Mouse (Mus musculus) cerebellum, postnatal 14 days (tissue): Measurements from ENCODE around the gene Gkn3.

ENCODE experiments used
- DNase-seq, 2 experiments: peaks; one replicate each; pipeline ENCODE4 v3.0.0; 2021; ENCODE audit warnings: mixed read lengths in 2 of 2

The Gkn3 gene

DNA sequence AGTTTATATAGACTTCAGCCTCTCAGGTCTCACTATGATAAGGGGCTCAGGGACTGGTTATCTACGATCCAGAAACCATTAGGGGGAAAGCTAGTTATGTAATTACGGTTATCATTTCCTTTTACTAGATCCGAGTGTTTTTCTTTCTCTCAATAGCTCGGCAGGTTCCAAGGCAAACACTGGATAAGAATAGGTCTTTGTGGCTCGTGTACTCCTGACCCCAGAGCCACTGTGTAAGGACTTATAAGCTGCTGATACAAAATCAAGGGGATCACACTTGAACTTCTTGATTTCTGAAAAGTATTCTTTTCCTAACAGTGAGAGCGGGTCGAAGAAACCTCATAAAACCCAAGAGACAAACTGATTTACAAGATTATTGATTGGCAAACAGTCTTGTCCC lies at the start of gene Gkn3:
TSS of gene Gkn3 (minus strand) at position 59 of the 400 bp plus-strand sequence.
- no peak for DNase-seq

DNA sequence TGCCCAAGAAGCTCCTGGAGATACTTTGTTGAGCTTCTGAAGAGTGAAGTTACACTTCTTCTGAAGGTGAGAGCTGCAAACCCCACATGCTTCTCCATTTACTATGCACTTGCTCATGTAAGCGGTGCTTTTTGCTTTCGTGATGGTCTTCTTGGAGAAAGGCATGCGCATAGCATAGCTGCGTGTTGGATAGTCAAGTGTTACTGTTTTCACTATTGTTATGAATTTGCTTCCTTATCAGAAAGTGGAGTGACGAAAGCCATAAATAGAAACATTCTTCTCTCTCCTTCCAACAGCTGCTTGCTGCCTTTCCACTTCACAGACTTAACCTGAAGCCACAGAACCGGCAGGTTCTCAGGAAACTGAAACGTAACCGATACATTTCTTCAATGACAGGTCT lies 48.0 kb upstream of the Gkn3 start:
- no peak for DNase-seq

DNA sequence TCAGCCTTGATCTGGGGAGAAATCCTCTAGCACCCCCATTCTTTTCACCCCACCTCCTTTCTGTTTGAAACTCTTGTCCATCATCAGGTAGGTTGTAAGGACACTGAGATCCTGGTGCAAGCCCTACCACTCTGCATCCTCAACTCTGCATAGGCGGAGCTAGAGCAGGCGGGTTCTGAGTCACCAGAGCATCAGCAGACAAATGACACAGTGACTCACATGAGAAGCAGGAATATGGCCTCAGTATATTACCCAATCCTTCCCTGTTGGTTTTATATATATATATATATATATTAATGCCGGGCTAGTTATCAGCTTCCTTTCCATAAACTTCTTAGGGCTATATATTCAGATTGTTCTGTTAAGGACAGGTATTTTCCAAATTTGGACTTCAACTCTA lies 47.1 kb upstream of the Gkn3 start:
- no peak for DNase-seq

DNA sequence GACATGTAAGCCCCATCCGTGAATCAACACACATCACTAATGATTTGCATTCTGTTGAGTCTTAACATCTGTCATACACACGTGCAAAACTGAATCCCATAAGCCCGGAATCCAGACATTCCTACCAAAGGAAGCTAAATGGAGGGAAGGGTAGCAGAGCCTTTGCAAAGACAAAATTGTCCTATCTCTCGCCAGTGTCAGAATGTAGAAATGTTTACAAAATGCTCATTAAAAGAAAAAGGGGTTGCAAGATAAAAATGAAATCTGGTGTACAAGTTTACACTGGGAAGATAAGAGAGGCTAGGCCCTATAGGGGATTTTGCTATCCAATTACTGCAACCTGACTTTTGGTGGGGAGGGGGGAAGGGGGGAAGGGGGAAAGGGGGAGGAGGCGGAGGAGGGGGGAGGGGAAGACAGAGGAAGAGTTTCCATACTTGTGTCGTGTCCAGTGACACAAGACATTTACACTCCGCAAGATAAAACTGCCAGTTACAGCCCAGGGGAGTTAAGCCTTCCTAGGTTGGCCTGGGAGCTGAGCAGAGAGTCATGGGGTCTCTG lies 39.8 kb upstream of the Gkn3 start, which contains the start of gene Bmp10:
TSS of gene Bmp10 (plus strand) at position 508 of the 558 bp plus-strand sequence.
- DNase-seq, result no peak

DNA sequence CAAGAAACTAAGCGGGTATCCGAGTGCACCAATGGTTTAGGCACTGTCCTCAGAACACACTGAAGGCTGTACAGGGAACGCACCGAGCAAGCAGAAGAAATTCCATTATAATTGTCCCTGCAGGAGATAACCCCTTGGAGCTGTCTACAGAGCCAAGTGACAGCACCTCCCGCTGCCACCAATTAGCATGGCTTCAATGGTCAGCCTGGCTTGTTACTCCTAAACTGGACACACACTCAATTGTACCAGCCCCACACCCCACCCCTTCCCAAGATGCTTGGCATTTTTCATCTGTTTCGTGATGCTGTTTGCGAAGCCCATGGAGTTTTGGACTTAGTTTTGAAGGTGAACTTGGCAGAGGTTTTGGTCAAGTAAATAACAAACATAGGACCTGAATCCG lies 38.9 kb upstream of the Gkn3 start:
- peak; percentile 22 to 24 for DNase-seq

DNA sequence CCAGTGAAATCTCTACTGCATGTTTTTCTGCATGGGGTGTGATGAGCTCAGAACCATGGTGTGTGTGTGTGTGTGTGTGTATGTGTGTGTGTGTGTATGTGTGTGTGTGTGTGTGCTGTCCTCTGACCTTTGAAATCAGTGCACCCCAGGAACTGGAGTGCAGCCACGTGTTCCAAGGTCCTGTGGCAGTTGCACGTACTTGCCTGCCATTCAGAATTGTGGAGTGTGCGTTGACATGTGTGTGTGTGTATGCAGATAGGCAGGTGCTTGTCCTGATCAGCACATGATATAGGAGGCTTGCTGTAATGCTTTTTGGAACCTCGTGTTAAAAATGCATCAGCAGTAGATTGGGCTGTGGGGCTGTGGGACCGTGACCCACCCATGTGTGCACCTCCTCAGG lies 38.2 kb upstream of the Gkn3 start:
- DNase-seq, result peak in 1 of 2 experiments; percentile 14

DNA sequence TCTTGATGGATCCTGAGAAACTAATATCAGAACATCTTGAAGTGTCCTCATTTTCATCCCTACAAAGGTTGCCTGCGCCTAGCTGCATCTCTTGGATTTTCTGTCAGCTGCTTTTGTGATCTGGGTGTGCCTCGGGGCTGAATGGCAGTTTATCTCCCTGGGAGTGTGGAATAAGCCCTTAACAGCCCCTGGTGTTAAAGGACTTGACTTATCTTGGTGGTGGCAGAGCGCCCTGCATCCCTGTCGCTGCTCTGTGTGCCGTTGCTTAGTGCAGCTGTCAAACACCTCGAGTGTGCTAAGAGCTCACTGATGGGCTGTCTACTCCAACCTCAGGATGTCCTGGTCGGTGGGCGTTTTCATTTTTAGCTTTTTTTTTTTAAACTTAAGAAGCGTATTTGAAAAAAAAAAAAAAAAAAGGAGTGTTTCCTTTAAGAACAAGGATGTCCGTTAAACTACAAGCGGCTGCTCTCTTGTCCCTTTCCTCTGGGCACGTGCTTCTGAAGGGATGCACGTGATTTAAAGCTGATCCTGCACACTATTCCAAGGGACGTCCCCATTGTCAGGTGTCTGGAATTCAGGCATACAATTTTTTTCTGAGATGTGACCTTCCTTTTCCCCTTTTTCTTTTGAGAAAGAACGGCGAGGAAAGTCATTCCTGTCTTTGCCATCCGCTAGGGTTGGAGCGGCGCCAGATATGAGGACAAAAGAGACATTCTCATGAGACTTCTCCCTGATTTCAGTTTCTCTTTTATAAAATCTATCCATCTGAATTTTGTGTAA lies 35.5 kb upstream of the Gkn3 start:
- DNase-seq, result peak; percentile 53 to 76

DNA sequence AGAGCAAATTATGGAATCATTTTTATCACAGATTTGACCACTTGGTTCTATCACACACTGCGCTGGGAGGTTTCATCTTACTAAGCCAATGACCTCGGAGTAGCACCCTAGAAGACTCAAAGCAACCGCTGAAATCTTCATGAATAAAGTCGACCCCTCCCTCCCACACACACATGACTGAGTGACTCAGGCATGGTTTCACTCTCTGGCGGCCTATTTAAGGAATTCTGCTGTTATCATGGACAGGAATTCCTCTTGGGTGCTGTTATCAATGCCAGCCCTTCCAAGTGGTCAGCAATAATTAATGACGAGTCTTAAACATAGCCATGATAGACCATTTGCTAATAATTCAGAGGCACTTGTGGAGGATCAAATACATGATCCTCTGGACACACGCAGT lies 33.6 kb upstream of the Gkn3 start:
- no peak for DNase-seq

DNA sequence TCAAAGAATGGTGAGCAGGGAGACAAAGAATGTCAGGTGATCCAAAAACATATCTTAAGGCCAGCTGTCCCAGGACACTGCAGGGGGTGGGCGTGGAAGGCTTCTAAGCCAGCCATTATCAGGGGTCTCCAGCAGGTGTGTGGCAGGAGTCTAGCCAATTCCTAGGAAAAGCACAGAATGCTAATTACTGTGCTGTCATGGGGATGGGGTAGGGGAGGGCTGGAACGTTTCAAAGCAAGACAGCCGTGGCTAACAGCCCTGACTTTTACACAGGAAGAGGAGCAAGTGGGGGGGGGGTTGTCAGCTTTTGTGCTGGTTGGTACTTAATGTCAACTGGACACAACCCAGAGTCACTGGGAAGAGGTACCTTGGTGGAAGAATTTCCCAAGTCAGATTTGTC lies 23.3 kb upstream of the Gkn3 start:
- no peak for DNase-seq

DNA sequence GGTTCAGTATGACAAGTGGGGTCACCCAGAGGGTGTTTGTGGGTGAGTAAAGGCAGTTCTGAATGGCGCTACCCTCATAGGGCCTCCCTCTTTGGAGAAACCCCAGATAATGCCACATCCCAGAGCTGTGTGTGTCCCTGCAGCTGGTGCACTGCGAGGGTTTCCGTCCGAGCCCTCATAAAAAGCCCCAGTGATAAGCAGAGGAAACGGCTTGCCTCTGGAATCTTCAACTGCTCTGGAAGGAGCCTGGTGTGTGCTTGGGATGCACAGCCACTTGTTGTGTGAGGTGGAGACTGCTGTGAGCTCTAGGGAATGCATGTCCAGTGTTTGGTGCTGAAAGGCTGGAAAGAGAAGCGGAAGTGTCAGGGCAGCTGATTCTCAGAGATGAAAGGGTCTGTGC lies 12.7 kb upstream of the Gkn3 start:
- DNase-seq, result no peak

DNA sequence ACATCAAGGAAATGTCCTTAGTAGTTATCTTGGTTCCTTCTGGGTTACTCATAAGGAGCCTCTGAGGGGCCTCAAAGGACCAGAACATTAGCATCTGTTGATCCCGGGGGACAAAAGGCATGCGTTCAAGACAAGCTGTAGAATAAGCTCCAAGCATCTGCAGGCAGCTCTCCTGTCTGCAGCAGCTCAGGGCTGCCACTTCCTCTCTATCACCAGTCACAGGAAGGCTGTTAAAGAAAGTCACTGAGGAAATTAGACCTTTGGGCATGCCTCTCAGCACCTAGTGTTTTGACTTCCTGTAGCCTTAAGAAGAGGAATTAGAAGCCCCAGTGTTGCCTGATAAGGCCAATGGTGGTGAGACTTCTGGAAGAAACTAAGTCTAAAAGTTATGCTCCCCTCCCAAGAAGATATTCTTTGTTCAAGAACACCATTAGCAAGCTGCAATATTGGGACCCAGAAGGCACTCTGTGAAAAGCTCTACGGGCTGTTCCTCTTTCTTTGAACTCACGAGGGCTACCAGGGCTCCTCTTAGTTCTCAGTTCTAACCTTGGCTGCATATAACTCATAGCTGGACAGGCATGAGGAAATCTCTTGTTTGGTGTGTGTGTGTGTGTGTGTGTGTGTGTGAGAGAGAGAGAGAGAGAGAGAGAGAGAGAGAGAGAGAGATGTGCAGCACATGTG lies 11.3 kb upstream of the Gkn3 start:
- DNase-seq, result no peak

DNA sequence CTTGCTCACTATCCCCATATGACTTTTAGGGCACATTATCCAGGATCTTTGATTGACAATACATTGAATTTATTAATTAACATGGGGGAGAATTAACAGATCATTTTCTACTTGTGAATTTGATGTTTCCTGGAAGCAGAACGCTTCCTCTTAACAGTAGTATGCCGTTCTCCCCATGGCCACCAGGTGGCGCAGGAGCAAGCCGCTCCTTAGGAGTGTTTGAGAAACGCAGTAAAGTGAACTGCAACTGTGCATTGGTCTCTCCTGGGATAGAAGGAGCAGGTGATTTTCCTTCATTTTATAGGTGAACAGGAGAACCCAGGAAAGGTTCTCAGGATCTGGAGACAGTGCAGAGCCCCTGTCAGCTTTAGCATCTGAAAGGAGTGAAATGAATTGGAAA lies 10.4 kb upstream of the Gkn3 start:
- peak; percentile 82 to 89 for DNase-seq

DNA sequence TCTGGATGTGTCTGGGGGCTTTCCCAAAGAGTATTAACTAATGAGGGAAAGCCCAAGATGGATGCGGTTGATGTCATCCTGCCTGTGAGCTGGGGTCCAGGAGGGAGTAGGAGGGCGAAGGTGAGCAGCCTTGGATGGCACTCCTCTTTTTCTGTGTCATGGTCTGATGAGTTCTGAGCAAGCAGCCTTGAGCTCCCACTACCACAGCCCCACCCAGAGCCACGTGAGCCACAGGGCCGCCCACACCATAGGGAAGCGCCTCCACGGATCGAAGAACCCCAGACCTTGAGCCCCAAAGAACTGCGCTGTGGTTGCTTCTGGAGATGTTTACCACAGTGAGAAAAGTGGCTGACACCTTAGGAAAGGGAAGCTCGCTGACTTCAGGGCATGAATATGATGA lies 6.0 kb upstream of the Gkn3 start:
- no peak for DNase-seq

DNA sequence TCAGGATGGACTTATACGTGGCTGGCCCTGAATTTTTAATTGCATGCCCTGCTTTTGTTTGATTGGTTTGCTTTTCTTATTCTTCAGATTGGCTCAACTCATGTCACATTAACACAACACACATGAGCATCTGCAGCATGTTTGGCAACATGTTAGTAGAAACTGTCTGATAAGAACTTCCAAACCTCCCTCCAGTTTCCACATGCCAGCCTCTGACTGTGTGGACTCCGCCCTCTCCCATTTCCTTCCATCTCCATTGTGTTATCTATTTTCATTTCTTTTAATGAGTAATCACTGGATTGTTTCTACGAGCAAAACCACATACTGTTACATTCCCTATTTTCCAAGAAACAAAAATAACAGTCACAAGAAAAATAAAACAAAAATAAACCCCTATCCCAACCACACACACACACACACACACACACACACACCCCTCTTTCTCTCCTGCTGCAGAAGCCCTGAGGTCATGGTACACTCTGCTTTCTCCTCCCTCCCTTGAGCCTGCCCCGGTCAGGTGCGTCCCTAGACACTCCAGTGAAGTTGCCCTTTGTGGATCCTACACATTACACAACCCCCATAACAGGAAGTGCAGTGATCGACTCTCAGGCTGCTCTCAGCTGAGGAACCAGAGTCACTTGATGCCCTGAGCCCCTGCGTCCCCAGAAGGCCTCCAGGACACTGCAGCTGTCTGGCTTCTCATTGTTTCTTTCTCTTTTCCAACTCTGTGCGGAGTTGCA lies 4.9 kb upstream of the Gkn3 start:
- DNase-seq, result no peak

DNA sequence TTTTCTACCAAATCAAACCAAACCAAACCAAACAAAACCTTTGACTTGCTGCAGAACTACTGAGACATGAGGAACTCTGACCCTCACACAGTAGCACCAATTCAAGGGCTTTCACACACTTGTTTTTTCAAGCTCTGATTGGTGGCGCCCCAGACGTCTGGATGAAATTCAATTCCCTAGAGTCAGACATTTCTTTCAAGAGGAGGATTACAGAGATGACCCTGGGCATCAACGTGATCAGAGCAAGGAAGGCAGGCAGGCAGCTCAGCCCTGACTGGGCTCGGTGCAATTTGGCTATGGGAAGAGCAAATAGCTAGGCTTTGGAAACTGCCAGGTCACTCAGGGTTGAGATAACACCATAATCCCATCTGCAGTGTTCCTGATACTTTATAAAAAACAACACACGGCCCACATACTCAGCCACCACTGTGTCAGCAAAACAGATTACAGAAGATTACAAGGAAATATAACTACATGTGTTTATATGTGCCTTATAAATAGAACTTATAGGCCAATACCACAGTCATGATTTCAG lies 787 bp upstream of the Gkn3 start:
- no peak for DNase-seq

DNA sequence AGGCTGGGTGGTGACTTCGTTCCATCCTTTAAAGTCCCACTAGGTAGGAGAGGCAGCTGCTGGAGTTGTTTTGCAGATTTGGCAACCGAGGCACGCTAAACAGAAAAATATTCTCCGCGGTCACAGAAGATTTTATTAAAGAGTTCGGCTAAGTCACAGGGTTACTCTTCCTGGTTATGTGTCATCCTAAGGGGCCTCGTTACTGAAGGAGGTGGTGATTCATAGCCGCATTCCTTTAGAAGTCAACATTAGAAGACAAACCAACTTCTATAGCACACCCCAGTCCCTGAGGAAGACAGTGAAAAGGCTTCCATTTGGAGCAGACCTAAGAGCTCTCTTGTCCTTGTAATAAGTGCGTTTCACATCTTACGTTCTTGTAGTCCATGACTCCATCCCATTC lies 2.1 kb downstream of the Gkn3 start:
- DNase-seq, result no peak

DNA sequence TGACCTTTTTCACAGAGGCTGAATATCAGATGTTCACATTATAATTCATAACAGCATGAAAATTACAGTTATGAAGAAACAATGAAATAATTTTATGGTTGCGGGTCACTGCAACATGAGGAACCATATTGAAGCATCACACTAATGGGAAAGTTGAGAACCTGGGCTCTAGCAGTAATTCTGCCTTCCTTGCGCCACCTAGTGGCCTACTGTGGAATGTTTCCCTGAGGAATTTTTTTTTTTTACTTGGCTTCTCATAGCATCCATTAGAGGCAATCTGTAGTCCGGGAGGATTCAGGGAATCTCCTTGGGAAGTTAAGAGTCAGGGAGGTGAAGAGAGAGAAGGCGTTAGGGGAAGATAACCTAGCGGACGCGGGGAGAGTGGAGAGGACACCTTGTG lies 2.5 kb downstream of the Gkn3 start:
- DNase-seq, result peak; percentile 82 to 84

DNA sequence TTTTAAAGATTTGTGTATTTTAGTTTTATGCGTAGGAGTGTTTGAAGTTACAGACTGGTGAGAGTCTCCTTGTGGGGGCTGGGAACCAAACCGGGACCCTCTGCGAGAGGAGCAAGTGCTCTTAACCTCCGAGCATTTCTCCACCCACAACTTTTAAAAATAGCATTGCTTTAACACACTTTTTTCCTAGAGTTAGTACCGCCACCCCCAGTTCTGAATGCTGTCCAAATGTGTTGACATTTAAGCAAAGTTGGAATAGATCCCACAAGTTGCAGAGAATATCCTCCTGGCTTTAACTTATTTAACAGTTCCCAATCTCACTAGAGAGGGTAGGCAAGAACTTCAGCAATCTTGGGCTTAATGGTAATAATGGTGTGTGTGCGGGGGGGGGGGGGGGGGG lies 4.0 kb downstream of the Gkn3 start:
- no peak for DNase-seq

DNA sequence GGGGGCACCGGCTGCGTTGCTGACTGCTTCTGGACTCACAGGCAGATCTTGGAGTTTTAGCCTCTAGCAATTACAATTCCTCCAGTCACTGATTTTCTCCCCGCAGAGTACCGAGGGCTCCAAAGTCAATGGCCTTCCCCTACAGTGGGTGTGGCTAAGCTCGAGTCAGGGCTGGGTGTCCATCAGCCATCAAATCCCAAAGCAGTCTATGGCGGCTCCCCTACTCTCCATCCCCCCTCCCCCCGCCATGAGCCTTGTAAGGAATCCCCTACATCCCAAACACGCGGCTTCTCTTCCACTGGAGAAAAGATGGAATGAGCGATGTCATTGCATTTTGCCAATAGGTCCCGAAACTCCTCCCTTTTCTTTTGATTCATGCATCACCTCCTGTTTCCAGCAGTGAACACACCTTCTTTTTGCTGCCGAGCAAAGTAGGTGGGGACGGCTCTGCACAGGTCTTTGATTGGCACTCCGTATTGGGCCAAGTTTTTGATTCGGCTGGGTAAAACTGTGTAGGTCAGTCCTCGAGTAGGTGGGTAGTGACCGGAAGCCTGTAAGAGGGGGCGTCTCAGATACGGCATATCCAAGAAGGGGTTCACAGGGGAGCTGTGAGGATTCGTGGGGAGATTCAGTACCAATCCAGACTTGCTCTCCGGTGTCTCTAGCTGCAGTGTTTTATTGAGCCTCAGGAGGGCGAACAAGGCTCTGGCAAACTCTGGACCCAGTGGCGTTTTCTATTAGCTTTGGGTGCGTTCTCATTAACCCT lies 4.6 kb downstream of the Gkn3 start:
- peak; percentile 43 to 44 for DNase-seq

DNA sequence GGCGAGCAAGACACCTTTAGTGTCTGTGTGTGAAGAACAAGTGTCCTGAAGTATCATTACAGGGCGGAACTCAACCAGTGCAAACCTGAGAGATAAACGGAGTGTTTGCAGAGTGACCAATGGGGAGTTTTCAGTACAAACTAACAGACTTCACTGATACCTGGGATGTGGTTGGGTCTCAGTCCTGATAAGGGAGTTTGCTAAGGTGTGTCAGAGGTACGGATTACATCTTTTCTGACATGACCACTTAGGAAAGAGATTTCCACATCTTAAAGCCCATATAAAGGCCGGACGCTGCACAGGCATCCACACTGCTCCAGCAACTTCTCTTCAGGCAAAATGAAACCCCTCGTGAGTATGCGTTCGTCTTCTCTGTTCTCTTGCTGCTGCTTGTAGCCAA lies 15.7 kb downstream of the Gkn3 start, which contains the start of gene Gkn2:
TSS of gene Gkn2 (plus strand) at position 301 of the 400 bp plus-strand sequence.
- no peak for DNase-seq

DNA sequence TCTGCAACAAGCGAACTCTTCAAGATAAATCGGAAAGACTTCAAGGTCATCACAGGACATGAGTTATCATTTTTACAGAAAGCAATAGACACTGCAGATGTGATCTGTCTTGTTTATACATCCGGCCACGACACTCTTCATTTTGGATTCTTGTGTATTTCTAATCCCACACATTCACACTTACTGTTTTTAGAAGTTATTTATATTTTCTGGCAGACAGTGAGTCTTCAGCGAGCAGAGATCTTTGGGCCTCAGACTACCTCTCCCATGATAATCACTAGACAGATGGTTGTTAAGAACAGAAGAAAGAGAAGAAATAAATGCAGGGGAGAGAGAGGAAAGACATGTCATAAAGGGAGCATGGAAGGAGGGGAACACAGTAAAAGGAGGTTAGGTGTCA lies 19.5 kb downstream of the Gkn3 start:
- no peak for DNase-seq

DNA sequence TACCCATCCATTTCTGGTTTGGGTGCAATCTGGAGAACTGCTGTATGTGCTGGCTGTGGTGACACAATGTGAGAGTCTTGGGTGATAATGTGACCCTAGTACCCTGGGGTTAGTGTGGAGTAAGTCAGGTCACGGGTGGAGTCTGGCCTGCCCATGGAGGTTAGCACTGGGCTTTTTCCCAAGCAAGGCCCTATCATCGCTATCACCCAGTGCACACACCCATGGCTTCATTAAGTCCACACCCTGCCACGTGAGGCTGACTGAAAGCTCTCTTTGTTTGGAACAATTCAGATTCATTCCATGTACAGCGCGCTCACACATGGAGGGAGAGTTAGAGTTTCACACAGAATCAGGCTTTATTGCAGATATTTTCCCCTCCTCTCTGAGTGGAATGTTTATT lies 34.3 kb downstream of the Gkn3 start:
- no peak for DNase-seq
